Mouse (Mus musculus): ENCODE data around the gene Hyls1.
A peak's percentile ranks its signal among the peaks of the same experiment; 100 is the strongest.

Hyls1 gene

GRCm38 (mm10) chr9:35544666-35545065 lies 25.5 kb downstream of the Hyls1 start:
- DNase-seq (ENCODE audit: low read depth, low spot score): no peak

- DNase-seq (ENCODE audit: low read depth, low spot score): no peak
Observed at GRCm38 (mm10) chr9:35543099-35543860, 26.9 kb downstream of the Hyls1 start.

DNA sequence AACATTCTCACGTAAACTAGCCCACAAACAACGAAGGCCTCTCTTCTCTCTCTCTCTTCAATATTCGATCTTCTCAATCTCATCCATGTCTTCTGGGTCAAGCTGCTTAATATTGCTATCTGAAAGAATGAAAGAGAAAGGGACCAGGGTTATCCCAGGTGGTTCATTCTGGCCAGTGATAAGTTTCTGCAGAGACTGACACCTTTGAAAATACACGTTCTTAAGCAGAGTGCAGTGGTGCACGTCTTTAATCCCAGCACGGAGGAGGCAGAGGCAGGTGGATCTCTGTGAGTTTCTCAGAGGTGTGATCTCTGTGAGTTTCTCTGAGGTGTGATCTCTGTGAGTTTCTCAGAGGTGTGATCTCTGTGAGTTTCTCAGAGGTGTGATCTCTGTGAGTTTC lies 28.3 kb downstream of the Hyls1 start:
- DNase-seq (ENCODE audit: low read depth, low spot score): no peak

GRCm38 (mm10) chr9:35541488-35541887 lies 28.7 kb downstream of the Hyls1 start:
- peak; percentile 27 for DNase-seq (ENCODE audit: low read depth, low spot score)

GRCm38 (mm10) chr9:35541024-35541423 lies 29.2 kb downstream of the Hyls1 start:
- no peak for DNase-seq (ENCODE audit: low read depth, low spot score)

GRCm38 (mm10) chr9:35539001-35539750 lies 31.0 kb downstream of the Hyls1 start:
- no peak for DNase-seq (ENCODE audit: low read depth, low spot score)

GRCm38 (mm10) chr9:35535876-35536275 lies 34.3 kb downstream of the Hyls1 start:
- DNase-seq (ENCODE audit: low read depth, low spot score): no peak

DNA sequence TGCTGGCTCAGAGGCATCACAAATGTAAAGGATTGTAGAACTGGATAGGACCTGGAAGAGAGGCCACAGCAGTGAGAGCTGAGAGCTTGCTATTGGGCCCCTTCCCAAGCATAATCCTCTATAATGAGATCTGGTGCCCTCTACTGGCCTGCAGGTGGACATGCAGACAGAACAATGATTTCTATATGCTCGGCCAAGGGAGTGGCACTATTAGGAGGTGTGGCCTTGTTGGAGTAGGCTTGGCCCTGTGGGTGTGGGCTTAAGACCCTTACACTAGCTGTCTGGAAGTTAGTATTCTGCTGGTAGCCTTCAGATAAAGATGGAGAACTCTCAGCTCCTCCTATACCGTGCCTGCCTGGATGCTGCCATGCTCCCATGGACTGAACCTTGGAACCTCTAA lies 35.1 kb downstream of the Hyls1 start:
- no peak for DNase-seq (ENCODE audit: low read depth, low spot score)

- no peak for DNase-seq (ENCODE audit: low read depth, low spot score)
Observed at GRCm38 (mm10) chr9:35533266-35533665, 36.9 kb downstream of the Hyls1 start.

DNA sequence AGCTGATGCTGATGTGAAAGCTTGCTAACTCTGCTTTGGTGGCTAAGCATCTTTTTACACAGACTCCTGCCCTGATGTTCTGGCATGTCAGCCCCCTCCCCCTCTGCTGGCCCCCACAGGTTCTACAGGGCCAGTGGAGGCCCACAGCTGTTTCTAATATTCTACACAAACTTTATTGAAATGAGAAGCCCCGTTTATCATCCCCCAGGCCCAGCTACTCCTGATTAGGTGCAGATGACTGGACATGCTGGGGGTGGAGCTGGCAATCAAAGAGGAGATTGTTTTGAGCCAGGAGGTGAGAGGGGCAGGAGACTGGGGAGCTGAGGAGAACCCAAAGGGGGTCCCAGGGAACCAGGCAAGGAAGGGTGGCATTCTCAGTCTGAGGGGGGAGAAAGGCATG lies 40.4 kb downstream of the Hyls1 start:
- DNase-seq (ENCODE audit: low read depth, low spot score): no peak

GRCm38 (mm10) chr9:35529141-35529540 lies 41.1 kb downstream of the Hyls1 start:
- DNase-seq (ENCODE audit: low read depth, low spot score): no peak

DNA sequence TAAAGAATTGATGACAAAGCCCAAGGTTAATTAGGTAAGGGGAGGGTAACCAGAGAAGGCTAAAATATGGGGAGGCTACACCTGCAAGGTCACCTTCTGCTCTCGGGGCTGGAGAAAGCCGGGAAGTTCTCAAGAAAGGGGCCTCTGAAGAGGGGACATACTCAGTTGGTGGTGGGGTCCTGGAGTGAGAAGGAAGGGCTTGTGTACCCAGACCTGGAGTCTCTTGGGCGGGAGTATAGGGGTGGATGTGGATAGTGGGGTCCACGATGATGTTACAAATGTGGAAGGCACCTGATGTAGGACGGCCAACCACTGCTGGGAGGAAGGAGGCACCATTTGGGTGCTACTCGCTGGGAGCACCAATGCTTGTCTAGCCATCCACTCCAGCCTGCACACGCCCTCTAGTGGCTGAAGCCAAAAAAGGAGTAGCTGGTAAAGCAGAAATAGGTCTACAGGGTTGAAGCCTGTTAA lies 46.2 kb downstream of the Hyls1 start:
- no peak for DNase-seq (ENCODE audit: low read depth, low spot score)

DNA sequence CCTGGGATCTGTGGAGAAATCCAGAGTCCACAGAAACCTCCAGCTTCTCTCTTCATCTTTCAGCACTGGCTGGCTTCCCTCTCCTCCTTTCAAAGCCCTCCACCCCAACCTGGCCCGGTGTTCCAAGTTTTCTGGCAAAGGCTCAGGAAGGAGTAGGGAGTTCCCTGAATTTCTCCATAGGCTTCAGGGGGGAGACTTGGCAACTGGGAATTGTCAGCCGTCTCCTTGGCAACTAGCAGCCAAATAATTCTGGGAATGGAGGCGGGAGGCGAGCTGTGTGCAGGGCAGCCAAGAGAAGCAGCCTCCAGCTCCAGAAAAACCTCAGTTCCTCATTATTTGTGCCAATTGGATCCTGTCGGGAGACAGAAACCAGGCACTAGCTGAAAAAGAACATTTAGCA lies 46.7 kb downstream of the Hyls1 start:
- no peak for DNase-seq (ENCODE audit: low read depth, low spot score)

DNA sequence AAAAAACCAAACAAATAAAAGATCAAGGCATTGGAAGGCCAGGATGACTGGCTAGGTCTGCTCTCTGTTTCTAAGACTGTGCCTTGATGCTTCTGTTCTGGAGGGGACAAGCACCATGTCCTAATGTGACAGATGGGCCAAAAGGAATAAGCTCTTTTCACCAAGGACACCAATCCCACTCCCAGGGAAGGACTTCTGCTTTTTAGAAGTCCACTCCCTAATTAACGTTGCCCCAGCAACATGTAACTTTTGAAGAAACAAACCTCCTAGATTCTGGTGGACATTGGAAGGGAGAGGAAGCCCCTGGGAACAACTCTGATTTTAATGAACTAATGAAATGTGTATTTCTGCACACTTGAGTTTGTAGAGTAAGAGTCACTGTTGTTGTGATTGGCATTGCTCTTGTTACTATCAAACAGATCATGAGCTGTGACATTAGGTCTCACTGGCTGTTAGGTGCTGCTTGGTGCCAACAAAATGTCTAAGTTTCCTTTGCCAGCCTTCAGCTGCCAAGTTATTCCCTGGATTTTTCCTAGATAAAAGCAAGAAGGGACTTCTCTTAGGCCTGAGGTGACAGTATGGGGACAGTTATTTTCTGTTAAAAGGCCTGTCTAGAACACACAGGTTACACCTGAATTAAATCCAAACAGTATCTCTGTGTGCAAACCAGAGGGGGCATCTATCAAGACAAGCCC lies 47.2 kb downstream of the Hyls1 start:
- DNase-seq (ENCODE audit: low read depth, low spot score): no peak

- no peak for DNase-seq (ENCODE audit: low read depth, low spot score)
Observed at GRCm38 (mm10) chr9:35522241-35522640, 48.0 kb downstream of the Hyls1 start.

- no peak for DNase-seq (ENCODE audit: low read depth, low spot score)
Observed at GRCm38 (mm10) chr9:35520631-35521348, 49.4 kb downstream of the Hyls1 start.

DNA sequence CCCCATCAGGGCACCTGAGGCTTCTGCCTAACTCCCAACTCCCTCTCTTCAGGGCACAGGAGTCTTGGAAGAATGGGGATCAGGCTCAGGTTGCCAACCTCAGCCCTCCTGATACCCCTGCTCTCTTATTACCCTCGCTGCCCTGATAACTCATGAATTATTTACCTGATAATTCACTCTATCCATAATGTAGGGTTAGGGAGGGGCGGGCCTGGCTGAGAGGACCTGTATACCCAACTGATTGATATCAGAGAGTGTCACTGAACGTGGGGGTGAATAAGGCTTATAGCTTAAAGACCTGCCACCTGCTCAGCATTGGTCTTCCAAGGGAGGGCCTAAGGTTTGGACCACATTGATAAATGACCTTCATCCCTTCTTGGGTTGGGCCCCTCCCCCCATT lies 52.0 kb downstream of the Hyls1 start, which contains the start of gene Gm1113:
TSS of gene Gm1113 (minus strand) at position 101 of the 400 bp plus-strand sequence.
- DNase-seq (ENCODE audit: low read depth, low spot score): no peak

- DNase-seq (ENCODE audit: low read depth, low spot score): no peak
Observed at GRCm38 (mm10) chr9:35516711-35517110, 53.5 kb downstream of the Hyls1 start.

GRCm38 (mm10) chr9:35516182-35516581 lies 54.0 kb downstream of the Hyls1 start:
- no peak for DNase-seq (ENCODE audit: low read depth, low spot score)

DNA sequence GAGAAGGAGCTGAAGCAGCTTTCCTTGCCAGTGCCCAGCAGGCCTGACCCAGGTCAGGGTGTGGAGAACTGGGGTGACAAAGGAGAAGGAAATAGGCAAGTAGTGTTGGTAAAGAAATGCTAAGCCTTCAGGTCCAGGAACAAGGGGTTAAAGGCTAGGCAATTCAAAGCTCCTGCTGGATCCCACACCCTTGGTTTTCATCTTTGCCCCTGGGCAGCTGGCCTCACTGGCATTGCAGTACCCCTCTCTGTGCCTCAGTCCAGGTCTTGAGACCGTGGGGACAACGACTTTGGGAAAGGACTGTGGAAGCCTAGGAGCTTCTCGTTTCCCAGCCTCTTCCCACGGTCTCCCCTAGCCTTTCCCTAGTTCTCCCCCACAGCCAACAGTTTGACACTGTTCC lies 56.3 kb downstream of the Hyls1 start:
- DNase-seq (ENCODE audit: low read depth, low spot score): no peak

Measured in c-Kit-negative CD71-positive TER-119-positive erythroid progenitor cells, embryonic 14.5 days (primary cell).